Mouse (Mus musculus) C2C12 (cell line): ENCODE results near the gene C1qtnf1.

Experiments
- CTCF ChIP-seq: IDR thresholded peaks from one replicate; pipeline ENCODE4 v1.5.1; 2011; ENCODE audit not compliant: control insufficient read depth, insufficient read depth, insufficient read length
- FOSL1 ChIP-seq: IDR thresholded peaks from one replicate; pipeline ENCODE4 v1.8.0; 2011; ENCODE audit warnings: mild to moderate bottlenecking, low read length; ENCODE audit not compliant: poor library complexity, insufficient read depth, severe bottlenecking

DNA sequence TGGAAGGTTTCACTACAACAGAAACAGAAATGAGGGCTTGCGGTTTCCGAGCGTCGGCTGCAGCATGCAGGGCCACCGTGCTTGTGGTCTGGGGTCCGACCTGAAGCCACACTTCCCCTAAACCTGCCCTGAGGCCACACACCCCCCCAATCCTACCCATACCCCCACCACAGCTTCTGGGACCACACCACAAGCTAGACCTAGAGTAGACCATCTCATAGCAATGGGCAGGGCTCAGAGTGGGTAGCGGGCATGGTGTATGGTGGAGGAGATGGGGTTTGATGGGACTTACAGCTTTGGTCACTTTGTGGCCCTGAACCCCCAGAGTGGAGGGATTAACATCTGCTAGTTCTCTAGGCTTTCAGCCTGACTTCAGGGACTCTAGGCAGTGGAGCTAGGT, 63.2 kb downstream of the C1qtnf1 start:
- no peak for TF ChIP-seq FOSL1
- TF ChIP-seq CTCF, result no peak
